Mouse (Mus musculus) lung, postnatal 0 days (tissue): ENCODE results near the gene Rtn1.

Source experiments
- CTCF ChIP-seq: IDR thresholded peaks from 2 replicates; pipeline ENCODE4 v1.5.1; 2016; ENCODE audit warnings: antibody characterized with exemption, mild to moderate bottlenecking
- EP300 ChIP-seq: IDR thresholded peaks from 2 replicates; pipeline ENCODE4 v1.6.1; 2016; ENCODE audit warnings: antibody characterized with exemption, mild to moderate bottlenecking, control low read depth

DNA sequence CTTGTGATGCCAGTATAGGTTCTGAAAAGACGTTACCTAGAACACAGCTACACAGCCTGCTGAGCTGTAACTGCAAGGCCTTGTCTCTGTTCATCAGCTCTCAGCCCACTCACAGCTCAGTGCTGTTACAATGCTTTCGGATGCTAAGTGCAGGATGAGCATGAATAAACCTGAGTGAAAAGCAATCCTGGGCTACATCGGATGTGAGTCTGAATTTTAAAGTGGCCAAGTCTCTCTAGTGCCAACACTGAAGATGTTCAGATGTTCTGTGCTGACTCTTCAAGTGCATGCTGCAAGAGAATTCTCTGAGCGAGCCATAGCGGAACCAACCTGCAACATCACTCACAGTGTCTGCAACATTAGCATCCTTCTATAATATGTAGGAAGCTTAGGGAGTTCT lies 32.5 kb downstream of the Rtn1 start:
- no peak for TF ChIP-seq CTCF
- no peak for TF ChIP-seq EP300
